Mouse (Mus musculus) C2C12 (cell line): ENCODE measurements around the gene Dnal1.

Experiments used
- CEBPB ChIP-seq: IDR thresholded peaks from one replicate; pipeline ENCODE4 v1.6.1; 2011; ENCODE audit warnings: low read depth, mild to moderate bottlenecking, control low read depth, moderate library complexity
- CTCF ChIP-seq: IDR thresholded peaks from one replicate; pipeline ENCODE4 v1.5.1; 2011; ENCODE audit not compliant: control insufficient read depth, insufficient read depth, insufficient read length
- FOSL1 ChIP-seq: IDR thresholded peaks from one replicate; pipeline ENCODE4 v1.8.0; 2011; ENCODE audit warnings: mild to moderate bottlenecking, low read length; ENCODE audit not compliant: poor library complexity, insufficient read depth, severe bottlenecking
- MAX ChIP-seq: IDR thresholded peaks from one replicate; pipeline ENCODE4 v1.6.1; 2011; ENCODE audit warnings: mild to moderate bottlenecking, control low read depth
- MYOD1 ChIP-seq: IDR thresholded peaks from one replicate; pipeline ENCODE4 v1.6.1; 2011; ENCODE audit warnings: low read depth; ENCODE audit not compliant: control insufficient read depth, insufficient read length
- MYOG ChIP-seq: IDR thresholded peaks from one replicate; pipeline ENCODE4 v1.6.1; 2011; ENCODE audit not compliant: control insufficient read depth, insufficient read length; ENCODE audit errors: extremely low read depth
- USF1 ChIP-seq: IDR thresholded peaks from one replicate; pipeline ENCODE4 v1.6.1; 2011; ENCODE audit warnings: low read depth, mild to moderate bottlenecking, control low read depth, moderate library complexity

GRCm38 (mm10) chr12:84174190-84174811, 60.1 kb downstream of the Dnal1 start:
- TF ChIP-seq CTCF (no peak), MAX (no peak), MYOG (no peak), CEBPB (no peak), MYOD1 (no peak), USF1 (no peak), FOSL1 (no peak)
